Mouse (Mus musculus) limb, embryonic 11.5 days (tissue): ENCODE results near the gene Lrrc8d. TPM values are rescaled to one million over a fixed set of nuclear protein-coding genes. Genes with fewer than 3 reads are reported as not detected.

ENCODE experiments used
- ATAC-seq: fragments of 200-750 bp; cut with Nextera tagmentation; 2 replicates; pipeline ENCODE4 v1.8.0; 2017; ENCODE audit warnings: low read depth; ENCODE audit not compliant: insufficient number of reproducible peaks, low FRiP score, low TSS enrichment
- DNase-seq: peaks from one replicate; pipeline ENCODE4 v3.0.0-alpha.2; 2015; ENCODE audit warnings: low spot score
- H3K27ac ChIP-seq: fragments of 300-500 bp; sonication (generic); replicated peaks from 2 replicates; pipeline ENCODE4 v1.5.1; 2014; ENCODE audit warnings: low read depth, mild to moderate bottlenecking, low read length
- H3K27me3 ChIP-seq: fragments of 300-500 bp; sonication (generic); 2 replicates; pipeline ENCODE4 v1.6.1; 2014; ENCODE audit warnings: mild to moderate bottlenecking, low read length, mixed read lengths; ENCODE audit not compliant: control insufficient read depth, insufficient read depth
- H3K36me3 ChIP-seq: fragments of 300-500 bp; sonication (generic); 2 replicates; pipeline ENCODE4 v1.6.1; 2014; ENCODE audit warnings: mild to moderate bottlenecking, low read length, moderate library complexity, mixed read lengths; ENCODE audit not compliant: control insufficient read depth, insufficient read depth
- H3K4me1 ChIP-seq: fragments of 300-500 bp; sonication (generic); 2 replicates; pipeline ENCODE4 v1.6.1; 2014; ENCODE audit warnings: low read length, mixed read lengths; ENCODE audit not compliant: control insufficient read depth, insufficient read depth
- H3K4me2 ChIP-seq: fragments of 300-500 bp; sonication (generic); 2 replicates; pipeline ENCODE4 v1.6.1; 2014; ENCODE audit warnings: low read depth, mild to moderate bottlenecking, moderate library complexity; ENCODE audit not compliant: severe bottlenecking
- H3K4me3 ChIP-seq: fragments of 300-500 bp; sonication (generic); 2 replicates; pipeline ENCODE4 v1.5.1; 2014; ENCODE audit warnings: low read depth, low read length
- H3K9ac ChIP-seq: fragments of 300-500 bp; sonication (generic); 2 replicates; pipeline ENCODE4 v1.6.1; 2014; ENCODE audit warnings: mild to moderate bottlenecking, low read length
- H3K9me3 ChIP-seq: fragments of 300-500 bp; sonication (generic); 2 replicates; pipeline ENCODE4 v1.6.1; 2016; ENCODE audit warnings: low read length; ENCODE audit not compliant: control insufficient read depth
- WGBS: fragments of 180-500 bp; shearing (Covaris S2); extraction: QIAGEN DNeasy Blood & Tissue Kit; methylation state at CpG from one replicate; pipeline ENCODE4 v1.1.7; 2014; 5-methylcytosine and 5-hydroxymethylcytosine counted together
- polyA plus RNA-seq: library from polyadenylated mRNA; unstranded; fragments of >200 nt; fragmentation: Nextera tagmentation; extraction: Ambion mirVana; gene quantifications from 2 replicates; pipeline ENCODE4 v1.2.1, GENCODE M21; 2014

Gene Lrrc8d
- polyA plus RNA-seq, 1 experiment from 2014 or later = 21.4 TPM

GRCm38 (mm10) chr5:105667411-105667810 lies 32.4 kb upstream of the Lrrc8d start:
- Histone ChIP-seq H3K4me2 (no peak overlapping the region), H3K4me1 (no peaks in the 10 kb centered on the region), H3K36me3 (no peaks in the 10 kb centered on the region), H3K27me3 (no peaks in the 10 kb centered on the region), H3K27ac (no peak overlapping the region), H3K4me3 (no peak overlapping the region), H3K9me3 (no peaks in the 10 kb centered on the region), H3K9ac (no peak overlapping the region)
- 91% methylated on average over 6 of the region's 6 CpGs for WGBS
- DNase-seq = no peak
- ATAC-seq = no peak

GRCm38 (mm10) chr5:105669086-105669485 lies 30.7 kb upstream of the Lrrc8d start:
- no peak for ATAC-seq
- Histone ChIP-seq H3K4me3 (no peak overlapping the region), H3K4me2 (no peak overlapping the region), H3K27ac (no peak overlapping the region), H3K4me1 (no peaks in the 10 kb centered on the region), H3K36me3 (no peaks in the 10 kb centered on the region), H3K9me3 (no peaks in the 10 kb centered on the region), H3K9ac (no peak overlapping the region), H3K27me3 (no peaks in the 10 kb centered on the region)
- 87% methylated on average over 2 of the region's 2 CpGs for WGBS
- DNase-seq = no peak

DNA sequence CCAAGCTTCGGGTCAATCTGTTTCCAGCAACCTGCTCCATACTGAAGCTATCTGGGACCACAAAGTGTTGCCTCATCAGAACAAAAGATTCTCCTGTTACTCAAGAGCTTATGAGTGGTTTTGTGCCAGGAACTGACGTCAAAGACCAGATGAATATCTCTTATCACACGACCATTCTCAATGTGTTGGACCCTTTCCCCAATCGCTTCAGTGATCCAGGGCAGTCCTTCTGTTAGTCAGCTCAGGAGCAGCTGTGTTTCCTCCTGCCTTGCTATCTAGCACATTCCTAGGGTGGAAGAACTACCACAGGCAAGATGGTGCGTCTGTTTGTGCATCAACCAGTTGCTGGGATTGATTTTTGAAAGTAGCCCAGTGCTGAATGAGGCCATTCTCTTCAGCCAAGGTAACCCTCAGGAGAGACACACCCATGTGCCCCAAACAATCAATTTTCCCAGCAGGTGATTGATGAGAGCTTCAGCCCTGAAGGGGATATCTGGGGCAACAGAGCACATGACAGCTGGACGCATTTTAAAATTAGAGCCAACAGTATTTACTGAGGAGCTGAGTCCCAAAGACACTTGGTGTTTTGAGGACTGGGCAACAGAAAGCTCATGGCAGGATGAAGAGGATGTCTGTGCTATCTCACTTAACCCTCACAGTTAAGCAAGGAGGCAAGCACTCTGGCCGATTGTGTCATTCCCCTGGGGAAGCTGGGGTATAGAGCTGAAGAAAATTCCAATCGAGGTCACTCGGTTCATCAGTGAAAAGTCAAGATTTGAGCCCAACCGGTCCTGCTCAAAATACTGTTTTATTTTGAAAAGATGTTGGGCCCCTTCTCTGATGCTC lies 30.0 kb upstream of the Lrrc8d start:
- Histone ChIP-seq H3K4me1 (no peaks in the 10 kb centered on the region), H3K9ac (no peak overlapping the region), H3K4me2 (no peak overlapping the region), H3K36me3 (no peaks in the 10 kb centered on the region), H3K27me3 (no peaks in the 10 kb centered on the region), H3K4me3 (no peak overlapping the region), H3K9me3 (no peaks in the 10 kb centered on the region), H3K27ac (no peak overlapping the region)
- 85% methylated on average over 10 of the region's 10 CpGs for WGBS
- ATAC-seq (no peak), DNase-seq (no peak)

GRCm38 (mm10) chr5:105672332-105672731 lies 27.4 kb upstream of the Lrrc8d start:
- Histone ChIP-seq H3K4me1 (no peaks in the 10 kb centered on the region), H3K9ac (no peak overlapping the region), H3K4me2 (no peak overlapping the region), H3K27me3 (no peaks in the 10 kb centered on the region), H3K36me3 (no peaks in the 10 kb centered on the region), H3K4me3 (no peak overlapping the region), H3K9me3 (no peaks in the 10 kb centered on the region), H3K27ac (no peak overlapping the region)
- WGBS = 61% methylated on average over 4 of the region's 4 CpGs
- ATAC-seq = no peak
- no peak for DNase-seq

DNA sequence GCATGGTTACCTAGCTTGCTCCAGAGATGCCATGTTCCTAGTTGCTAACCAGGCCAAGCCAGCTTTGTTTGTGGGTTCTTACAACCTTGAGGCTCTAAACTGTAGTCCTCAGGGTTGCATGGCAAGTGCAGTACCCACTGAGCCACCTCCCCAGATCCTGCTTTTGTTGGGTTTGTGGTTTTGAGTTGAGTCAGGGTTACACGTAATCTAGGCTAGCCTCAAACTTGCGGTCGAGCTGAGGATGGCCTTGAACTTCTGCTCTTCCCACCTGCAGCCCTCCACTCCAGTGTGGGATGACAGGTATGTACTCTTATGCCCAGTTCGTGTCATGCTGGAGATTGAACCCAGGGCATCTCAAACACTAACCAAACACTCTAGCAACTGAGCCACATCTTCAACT lies 24.3 kb upstream of the Lrrc8d start:
- 93% methylated on average over 4 of the region's 4 CpGs for WGBS
- Histone ChIP-seq H3K27ac (no peak overlapping the region), H3K9ac (no peak overlapping the region), H3K27me3 (no peaks in the 10 kb centered on the region), H3K36me3 (no peaks in the 10 kb centered on the region), H3K4me1 (peaks cover 3% of the 10 kb centered on the region; the same call in 1 of the 2 replicates), H3K4me2 (no peak overlapping the region), H3K9me3 (no peaks in the 10 kb centered on the region), H3K4me3 (no peak overlapping the region)
- ATAC-seq (no peak), DNase-seq (no peak)

- no peak overlapping the region for H3K4me2 ChIP-seq
- H3K36me3 ChIP-seq = no peaks in the 10 kb centered on the region
- H3K4me1 ChIP-seq = peaks cover 5% of the 10 kb centered on the region; the same call in 1 of the 2 replicates
- WGBS = 85% methylated on average over 2 of the region's 2 CpGs
- ATAC-seq (no peak), DNase-seq (no peak)
- no peaks in the 10 kb centered on the region for H3K9me3 ChIP-seq
- H3K27ac ChIP-seq = no peak overlapping the region
- H3K4me3 ChIP-seq = no peak overlapping the region
- H3K27me3 ChIP-seq = no peaks in the 10 kb centered on the region
- H3K9ac ChIP-seq = no peak overlapping the region
These were observed 22.7 kb upstream of the Lrrc8d start for GRCm38 (mm10) chr5:105677071-105677470.

DNA sequence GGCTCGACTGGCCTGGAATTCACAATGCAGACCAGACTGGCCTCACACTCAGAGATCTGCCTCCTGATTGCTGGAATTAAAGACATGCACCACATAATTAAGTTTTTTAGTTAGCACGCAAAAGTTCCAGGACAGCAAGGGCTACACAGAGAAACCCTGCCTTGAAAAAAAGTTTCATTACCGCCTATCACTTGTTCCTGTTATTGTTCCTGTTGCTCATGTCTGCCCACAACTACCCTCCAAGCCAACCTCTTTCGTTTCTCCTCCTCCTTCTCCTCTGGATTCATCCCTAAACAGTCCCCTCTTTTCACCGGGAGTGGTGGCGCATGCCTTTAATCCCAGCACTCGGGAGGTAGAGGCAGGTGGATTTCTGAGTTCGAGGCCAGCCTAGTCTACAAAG lies 21.5 kb upstream of the Lrrc8d start:
- DNase-seq (no peak), ATAC-seq (no peak)
- Histone ChIP-seq H3K9ac (no peak overlapping the region), H3K4me2 (no peak overlapping the region), H3K4me1 (peaks cover 5% of the 10 kb centered on the region; the same call in 1 of the 2 replicates), H3K36me3 (no peaks in the 10 kb centered on the region), H3K9me3 (no peaks in the 10 kb centered on the region), H3K27me3 (no peaks in the 10 kb centered on the region), H3K4me3 (no peak overlapping the region), H3K27ac (no peak overlapping the region)
- 85% methylated on average over 8 of the region's 8 CpGs for WGBS

- H3K36me3 ChIP-seq = no peaks in the 10 kb centered on the region
These were observed 20.5 kb upstream of the Lrrc8d start for GRCm38 (mm10) chr5:105679261-105679660.

More at GRCm38 (mm10) chr5:105679261-105679660, 20.5 kb upstream of the Lrrc8d start:
- H3K27me3 ChIP-seq = no peaks in the 10 kb centered on the region
- no peak for ATAC-seq
- H3K27ac ChIP-seq = no peak overlapping the region
- DNase-seq = no peak
- peaks cover 5% of the 10 kb centered on the region; the same call in 1 of the 2 replicates for H3K4me1 ChIP-seq
- H3K9me3 ChIP-seq = no peaks in the 10 kb centered on the region
- H3K4me3 ChIP-seq = no peak overlapping the region
- H3K4me2 ChIP-seq = no peak overlapping the region
- H3K9ac ChIP-seq = no peak overlapping the region
- 81% methylated on average over 4 of the region's 4 CpGs for WGBS
